Mouse (Mus musculus): ENCODE measurements around the gene Fndc1. TPM values are rescaled to one million over a fixed set of nuclear protein-coding genes. Genes with fewer than 3 reads are reported as not detected.

Gene Fndc1
- total and polyA plus RNA-seq, 2 experiments from 2014 or later: 5.6 to 8.5 TPM

DNA sequence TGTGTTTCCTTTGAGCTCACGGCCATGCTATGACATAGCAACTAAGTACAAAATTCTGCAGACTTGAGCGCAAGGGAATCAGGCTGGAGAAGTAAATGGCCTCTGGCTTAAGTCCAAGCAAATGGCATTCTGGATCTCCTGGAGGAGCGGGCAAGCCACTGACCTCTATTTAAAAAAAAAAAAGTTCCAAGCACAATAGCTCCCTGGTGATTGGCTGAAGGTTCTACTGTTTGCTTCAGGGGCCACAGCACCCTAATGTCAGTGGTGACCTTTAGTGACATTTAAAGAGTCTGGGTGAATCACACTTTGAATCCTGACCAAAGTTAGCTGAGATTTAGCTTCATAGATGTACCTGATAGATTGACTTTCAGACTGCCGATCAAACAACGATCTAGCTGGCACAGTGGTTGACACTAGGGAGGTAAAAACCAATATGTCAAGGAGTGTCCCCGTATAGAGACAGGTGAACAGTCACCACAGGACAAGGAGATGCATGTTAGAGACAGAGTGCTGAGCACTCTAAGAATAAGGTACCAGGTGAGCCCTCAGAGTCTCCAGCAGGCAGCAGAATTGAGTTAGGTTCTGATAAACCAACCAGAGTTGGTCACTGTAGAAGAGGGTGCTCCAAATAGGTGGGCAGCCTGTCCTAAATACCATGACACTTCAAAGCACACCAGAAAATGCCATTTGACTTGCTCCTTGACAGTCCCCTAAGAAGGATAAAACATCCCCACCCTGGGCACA, 43.9 kb upstream of the Fndc1 start:
- H3K9me3 ChIP-seq (ENCODE audit: low read length): no peaks in the 10 kb centered on the region
- no peak overlapping the region for H3K9ac ChIP-seq
- ATAC-seq: no peak
- no peaks in the 10 kb centered on the region for H3K4me1 ChIP-seq (ENCODE audit: insufficient read depth)
- no peak for TF ChIP-seq CTCF (IDR thresholded peaks at IDR 0.05; ENCODE audit: low read depth)
- H3K4me2 ChIP-seq (ENCODE audit: low read depth): no peak overlapping the region
- H3K27ac ChIP-seq (ENCODE audit: low read depth, low read length): no peak overlapping the region
- WGBS: 75% methylated on average over 6 of the region's 6 CpGs
- H3K36me3 ChIP-seq (ENCODE audit: insufficient read depth): no peaks in the 10 kb centered on the region
- DNase-seq: no peak
- no peaks in the 10 kb centered on the region for H3K27me3 ChIP-seq (ENCODE audit: insufficient read depth, low read length)
- no peak overlapping the region for H3K4me3 ChIP-seq (ENCODE audit: low read depth, low read length)

DNA sequence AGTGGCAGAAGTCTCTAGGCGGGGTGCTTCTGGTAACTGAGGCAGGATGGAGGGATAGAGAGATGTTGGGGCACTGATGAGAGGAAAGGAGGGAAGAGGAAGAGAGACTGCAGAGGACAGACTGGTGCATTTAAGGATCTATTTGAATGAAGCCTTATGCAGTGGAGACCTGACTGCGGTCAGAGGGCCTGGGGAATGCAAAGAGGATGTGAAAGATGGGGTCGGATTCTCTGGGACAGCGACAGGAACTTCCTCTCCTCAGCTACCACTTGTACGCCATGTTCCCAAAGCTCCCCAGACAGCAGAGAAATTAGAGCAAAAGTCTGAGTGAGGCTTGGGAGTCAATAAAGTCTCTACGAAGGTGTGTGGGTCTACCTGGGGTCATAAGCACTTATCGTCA, 42.0 kb upstream of the Fndc1 start:
- ATAC-seq (no peak), DNase-seq (no peak)
- Histone ChIP-seq H3K4me2 (ENCODE audit: low read depth) (no peak overlapping the region), H3K9me3 (ENCODE audit: low read length) (no peaks in the 10 kb centered on the region), H3K27ac (ENCODE audit: low read depth, low read length) (no peak overlapping the region), H3K4me3 (ENCODE audit: low read depth, low read length) (no peak overlapping the region), H3K4me1 (ENCODE audit: insufficient read depth) (no peaks in the 10 kb centered on the region), H3K9ac (no peak overlapping the region), H3K27me3 (ENCODE audit: insufficient read depth, low read length) (no peaks in the 10 kb centered on the region), H3K36me3 (ENCODE audit: insufficient read depth) (no peaks in the 10 kb centered on the region)
- 83% methylated on average over 7 of the region's 7 CpGs for WGBS
- no peak for TF ChIP-seq CTCF (IDR thresholded peaks at IDR 0.05; ENCODE audit: low read depth)

DNA sequence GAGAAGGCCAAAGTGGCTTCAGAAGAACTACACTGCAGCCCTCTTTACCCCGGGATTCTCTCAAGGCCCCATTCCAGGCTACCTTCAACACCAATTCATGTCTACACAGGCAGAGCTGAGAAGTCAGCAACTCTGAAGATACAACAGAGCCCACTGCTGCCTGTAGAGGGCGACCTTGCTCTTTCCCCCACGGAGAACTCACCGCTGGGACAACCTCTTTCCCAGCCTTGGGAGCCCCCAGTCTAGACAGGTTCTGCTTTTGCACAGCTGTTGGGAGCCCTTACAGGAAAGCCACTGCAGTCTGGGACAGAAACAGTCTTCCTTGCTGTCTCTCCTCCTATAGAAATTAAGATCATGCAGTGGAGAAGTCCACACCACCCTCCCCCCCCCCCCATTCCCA, 41.5 kb upstream of the Fndc1 start:
- Histone ChIP-seq H3K9me3 (ENCODE audit: low read length) (no peaks in the 10 kb centered on the region), H3K36me3 (ENCODE audit: insufficient read depth) (no peaks in the 10 kb centered on the region), H3K4me3 (ENCODE audit: low read depth, low read length) (no peak overlapping the region), H3K27me3 (ENCODE audit: insufficient read depth, low read length) (no peaks in the 10 kb centered on the region), H3K4me2 (ENCODE audit: low read depth) (no peak overlapping the region), H3K27ac (ENCODE audit: low read depth, low read length) (no peak overlapping the region), H3K4me1 (ENCODE audit: insufficient read depth) (no peaks in the 10 kb centered on the region), H3K9ac (no peak overlapping the region)
- peak; percentile 76 for TF ChIP-seq CTCF (IDR thresholded peaks at IDR 0.05; ENCODE audit: low read depth)
- DNase-seq (peak; percentile 58), ATAC-seq (peak; percentile 61; the same call in 1 of the 2 replicates)
- 18% methylated on average over 4 of the region's 4 CpGs for WGBS

DNA sequence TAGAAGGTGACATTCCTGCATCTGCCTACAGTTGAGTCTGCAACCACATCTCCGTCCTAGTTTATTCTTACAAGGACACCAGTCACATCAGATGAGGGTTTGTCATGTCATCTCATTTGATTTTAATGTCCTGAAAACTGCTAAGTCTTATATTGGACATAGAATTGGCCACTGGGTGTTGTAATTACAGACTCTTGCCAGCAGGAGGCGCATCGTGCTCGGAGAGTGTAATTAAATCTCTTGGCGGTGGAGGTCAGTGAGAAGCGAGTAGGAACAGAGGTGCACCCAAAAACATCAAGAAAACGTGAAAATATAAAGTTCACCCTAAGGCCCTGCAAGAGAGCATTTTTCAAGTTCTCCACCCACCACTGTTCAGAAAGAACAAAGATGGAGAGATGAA, 37.6 kb upstream of the Fndc1 start:
- peak; percentile 57 for TF ChIP-seq CTCF (IDR thresholded peaks at IDR 0.05; ENCODE audit: low read depth)
- Histone ChIP-seq H3K27ac (ENCODE audit: low read depth, low read length) (no peak overlapping the region), H3K27me3 (ENCODE audit: insufficient read depth, low read length) (no peaks in the 10 kb centered on the region), H3K4me2 (ENCODE audit: low read depth) (no peak overlapping the region), H3K9ac (no peak overlapping the region), H3K4me1 (ENCODE audit: insufficient read depth) (no peaks in the 10 kb centered on the region), H3K36me3 (ENCODE audit: insufficient read depth) (no peaks in the 10 kb centered on the region), H3K9me3 (ENCODE audit: low read length) (no peaks in the 10 kb centered on the region), H3K4me3 (ENCODE audit: low read depth, low read length) (no peak overlapping the region)
- no peak for ATAC-seq
- 23% methylated on average over 7 of the region's 7 CpGs for WGBS
- DNase-seq: no peak

DNA sequence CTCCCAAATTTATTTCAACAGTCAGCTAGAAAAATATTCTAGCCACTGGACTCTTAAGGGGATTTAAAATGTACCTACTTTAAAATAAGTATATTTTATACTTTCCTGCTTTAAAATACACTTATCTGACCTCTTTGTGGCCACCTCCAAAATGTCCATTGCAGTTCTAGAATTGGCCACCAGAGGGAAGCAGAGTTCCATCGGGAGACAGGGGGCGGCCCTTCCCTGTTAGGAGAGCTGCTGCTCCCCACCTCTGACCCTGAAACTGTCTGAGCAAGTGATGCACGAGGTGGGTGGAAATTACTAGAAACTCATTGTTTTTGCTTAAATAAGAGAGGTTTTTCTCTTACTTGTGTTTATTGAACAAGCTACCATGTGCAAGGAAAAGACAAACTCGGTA, 36.6 kb upstream of the Fndc1 start:
- peak; percentile 94 for TF ChIP-seq CTCF (IDR thresholded peaks at IDR 0.05; ENCODE audit: low read depth)
- Histone ChIP-seq H3K9ac (no peak overlapping the region), H3K4me2 (ENCODE audit: low read depth) (no peak overlapping the region), H3K9me3 (ENCODE audit: low read length) (no peaks in the 10 kb centered on the region), H3K4me1 (ENCODE audit: insufficient read depth) (no peaks in the 10 kb centered on the region), H3K27ac (ENCODE audit: low read depth, low read length) (no peak overlapping the region), H3K27me3 (ENCODE audit: insufficient read depth, low read length) (no peaks in the 10 kb centered on the region), H3K4me3 (ENCODE audit: low read depth, low read length) (no peak overlapping the region), H3K36me3 (ENCODE audit: insufficient read depth) (no peaks in the 10 kb centered on the region)
- 22% methylated on average over 4 of the region's 4 CpGs for WGBS
- DNase-seq: peak; percentile 80
- ATAC-seq: no peak

DNA sequence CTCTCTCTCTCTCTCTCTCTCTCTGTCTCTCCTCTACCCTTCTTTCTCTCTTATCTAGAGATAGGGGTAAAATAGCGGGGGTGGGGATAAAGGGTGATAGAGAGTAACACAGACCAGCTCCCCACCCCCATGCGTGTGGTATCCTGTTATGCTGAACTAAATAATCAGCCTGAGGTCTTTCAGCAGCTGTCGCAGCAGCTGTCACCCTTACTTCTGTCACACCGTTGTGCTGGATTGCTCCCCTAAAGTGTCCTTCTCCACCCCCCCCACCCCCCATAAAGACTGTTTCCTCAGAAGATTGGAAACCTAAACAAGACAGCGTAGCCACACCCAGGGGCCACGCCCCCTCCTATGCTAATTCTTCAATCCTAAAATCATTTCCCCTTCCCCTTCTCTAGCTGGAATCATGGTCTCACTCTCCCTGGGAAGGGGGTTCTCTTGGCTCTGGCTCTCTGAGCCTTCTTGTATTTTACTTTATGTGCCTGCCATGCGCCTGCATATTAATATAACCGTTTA, 33.8 kb upstream of the Fndc1 start:
- no peak overlapping the region for H3K27ac ChIP-seq (ENCODE audit: low read depth, low read length)
- H3K4me2 ChIP-seq (ENCODE audit: low read depth): no peak overlapping the region
- no peaks in the 10 kb centered on the region for H3K27me3 ChIP-seq (ENCODE audit: insufficient read depth, low read length)
- 73% methylated on average over 8 of the region's 8 CpGs for WGBS
- no peak overlapping the region for H3K9ac ChIP-seq
- DNase-seq (no peak), ATAC-seq (no peak)
- H3K36me3 ChIP-seq (ENCODE audit: insufficient read depth): no peaks in the 10 kb centered on the region
- H3K9me3 ChIP-seq (ENCODE audit: low read length): no peaks in the 10 kb centered on the region
- TF ChIP-seq CTCF (IDR thresholded peaks at IDR 0.05; ENCODE audit: low read depth): no peak
- H3K4me3 ChIP-seq (ENCODE audit: low read depth, low read length): no peak overlapping the region
- no peaks in the 10 kb centered on the region for H3K4me1 ChIP-seq (ENCODE audit: insufficient read depth)

DNA sequence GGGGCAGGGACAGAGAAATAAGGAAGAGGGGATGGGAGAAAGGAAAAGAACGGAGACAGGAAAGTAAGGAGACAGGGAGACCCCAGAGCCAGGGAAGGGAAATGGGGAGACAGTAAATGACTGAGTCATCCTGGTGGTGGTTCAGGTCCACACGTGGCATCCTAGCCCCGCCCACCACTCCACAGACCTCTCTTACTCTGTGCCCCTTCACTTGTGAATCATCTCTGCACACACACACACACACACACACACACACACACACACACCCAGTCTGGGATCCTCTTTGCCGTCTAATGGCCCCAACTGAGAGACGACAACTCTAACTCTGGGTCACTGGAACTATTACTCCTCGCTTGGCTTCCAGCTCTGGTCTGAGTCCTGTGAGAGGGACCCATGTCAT, 30.6 kb upstream of the Fndc1 start:
- TF ChIP-seq CTCF (IDR thresholded peaks at IDR 0.05; ENCODE audit: low read depth): no peak
- Histone ChIP-seq H3K9ac (no peak overlapping the region), H3K27ac (ENCODE audit: low read depth, low read length) (no peak overlapping the region), H3K4me3 (ENCODE audit: low read depth, low read length) (no peak overlapping the region), H3K4me1 (ENCODE audit: insufficient read depth) (no peaks in the 10 kb centered on the region), H3K4me2 (ENCODE audit: low read depth) (no peak overlapping the region), H3K36me3 (ENCODE audit: insufficient read depth) (no peaks in the 10 kb centered on the region), H3K27me3 (ENCODE audit: insufficient read depth, low read length) (no peaks in the 10 kb centered on the region), H3K9me3 (ENCODE audit: low read length) (no peaks in the 10 kb centered on the region)
- ATAC-seq (no peak), DNase-seq (no peak)
- WGBS: 77% methylated on average over 6 of the region's 6 CpGs
